ENCODE assay signal across 2 mouse cellular contexts in the genomic region with DNA sequence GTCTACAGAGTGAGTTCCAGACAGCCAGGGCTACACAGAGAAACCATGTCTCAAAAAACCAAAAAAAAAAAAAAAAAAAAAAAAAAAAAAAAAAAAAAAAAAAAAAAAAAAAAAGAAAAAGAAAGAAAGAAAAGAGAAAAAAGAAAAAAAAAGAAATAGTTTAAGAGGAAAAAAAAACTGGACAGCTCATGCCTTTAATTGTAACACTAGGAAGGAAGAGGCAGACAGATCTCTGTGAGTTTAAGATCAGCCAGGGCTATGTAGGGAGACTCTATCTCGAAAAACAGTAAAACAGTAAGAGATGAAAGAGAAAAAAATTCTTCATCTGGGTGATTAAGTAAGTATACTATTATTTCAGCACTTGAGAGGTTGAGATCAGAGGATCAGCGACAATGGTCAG. TPM values are rescaled to one million over a fixed set of nuclear protein-coding genes. Genes with fewer than 3 reads are reported as not detected.
DNase-seq lines count a peak whose midpoint lies in the region; TF ChIP-seq lines count a peak whose summit lies in the region.
"Not testable (repeated sequence)": the region's sequence is repeated elsewhere in the genome, so short reads cannot be mapped to it uniquely, and the experiment has no call there.

No protein-coding gene starts in this region.

- dilution Hi-C loops in CH12.LX (cut with MboI; ENCODE audit: extremely low pct_ligation_motif_present, extremely low pct_unique_long_range_greater_than_20kb, low sequenced_read_pairs) = not testable (repeated sequence)

- H3K27ac ChIP-seq in CH12.LX (ENCODE audit: insufficient read depth, low read depth); ES-E14 (ENCODE audit: insufficient read depth, low read depth, low read length, poor library complexity, severe bottlenecking): not testable (repeated sequence)

- DNase-seq in CH12.LX (ENCODE audit: extremely low read depth); ES-E14 (ENCODE audit: low read depth, low spot score): not testable (repeated sequence)

- not testable (repeated sequence) for H3K27me3 ChIP-seq in CH12.LX (replicated peaks)

- H3K4me2 ChIP-seq in CH12.LX (ENCODE audit: insufficient read depth, low read depth, poor library complexity, severe bottlenecking) = not testable (repeated sequence)

- H3K9me3 ChIP-seq in CH12.LX (replicated peaks; ENCODE audit: low read length); ES-E14 (ENCODE audit: control insufficient read depth, insufficient read depth, low read depth, low read length): not testable (repeated sequence)

- not testable (repeated sequence) for TF ChIP-seq CTCF in CH12.LX (conservative IDR thresholded peaks at IDR 0.05 in 1 of 2, IDR thresholded peaks at IDR 0.05 in 1 of 2; ENCODE audit: low read depth in 2 of 2, low read length in 2 of 2)

- not testable (repeated sequence) for H3K79me2 ChIP-seq in CH12.LX (replicated peaks; ENCODE audit: control insufficient read depth, extremely low read depth, insufficient read depth, poor library complexity, severe bottlenecking)

- not testable (repeated sequence) for TF ChIP-seq RAD21 in CH12.LX (IDR thresholded peaks at IDR 0.05; ENCODE audit: low read depth, low read length)

- TF ChIP-seq EP300 in CH12.LX (IDR thresholded peaks at IDR 0.05; ENCODE audit: low read length) = not testable (repeated sequence)

- not testable (repeated sequence) for H3K9ac ChIP-seq in CH12.LX (ENCODE audit: insufficient read depth, low read depth); ES-E14 (ENCODE audit: insufficient read depth, low read depth, low read length, poor library complexity, severe bottlenecking)

- in situ Hi-C loops in CH12.LX (cut with MboI; ENCODE audit: low pct_ligation_motif_present, low pct_unique_long_range_greater_than_20kb, low sequenced_read_pairs); ES-E14 (cut with MboI; ENCODE audit: low sequenced_read_pairs in 2 of 2, unreplicated experiment in 2 of 2): not testable (repeated sequence)

- H3K36me3 ChIP-seq in CH12.LX (replicated peaks in 1 of 2; ENCODE audit: control insufficient read depth in 1 of 2, insufficient read depth in 1 of 2, low read length in 1 of 2); ES-E14 (ENCODE audit: control insufficient read depth, insufficient read depth, low read length, poor library complexity, severe bottlenecking): not testable (repeated sequence)

- not testable (repeated sequence) for H3K4me1 ChIP-seq in CH12.LX (ENCODE audit: control insufficient read depth in 1 of 2, insufficient read depth in 2 of 2); ES-E14 (ENCODE audit: control insufficient read depth in 2 of 2, insufficient read depth in 2 of 2, low read length in 2 of 2, poor library complexity in 1 of 2)

- not testable (repeated sequence) for TF ChIP-seq POLR2A in CH12.LX (IDR thresholded peaks at IDR 0.05; ENCODE audit: low read depth, low read length)

- H3K4me3 ChIP-seq in CH12.LX (replicated peaks in 1 of 3; ENCODE audit: low read depth in 2 of 3, low read length in 2 of 3, poor library complexity in 1 of 3); ES-E14 (ENCODE audit: insufficient read depth in 1 of 2, low read depth in 1 of 2, low read length in 2 of 2, poor library complexity in 1 of 2, severe bottlenecking in 1 of 2): not testable (repeated sequence)

TF ChIP-seq in CH12.LX, 34 proteins besides CTCF, POLR2A, EP300 and RAD21:
- TF ChIP-seq ZNF384 (IDR thresholded peaks at IDR 0.05; ENCODE audit: low read depth, low read length) = peak; percentile 55

TF ChIP-seq in ES-E14, 5 proteins besides CTCF, POLR2A, EP300 and RAD21:
- peak; percentile 92 for TF ChIP-seq ZNF384 (IDR thresholded peaks at IDR 0.05; ENCODE audit: low read depth, low read length)
TF ChIP-seq in ES-E14: peak in this region for 1; not testable (repeated sequence) for 4.

RNA-seq across cellular contexts. Expression of gene Mat2a, which starts 12.4 kb away (rescaled TPM):
- total RNA-seq in CH12.LX (2012; rRNA removed) = 166 and 274 TPM in 2 replicates
- 218 and 232 TPM in 2 replicates for total RNA-seq in CH12.LX (2014; rRNA removed)
- 429 and 456 TPM in 2 replicates for polyA plus RNA-seq in CH12.LX (2012; ENCODE audit: insufficient read length, low read depth)
- 407 and 469 TPM in 2 replicates for total RNA-seq in ES-E14 (2012; rRNA removed)

RNA-seq across cellular contexts. Expression of gene Ggcx, which starts 37.7 kb away (rescaled TPM):
- total RNA-seq in CH12.LX (2012; rRNA removed) (6.6 and 6.7 TPM in 2 replicates), CH12.LX (2014; rRNA removed) (6.5 and 7.8 TPM in 2 replicates), ES-E14 (2012; rRNA removed) (22.6 and 25.2 TPM in 2 replicates)
- 4.7 and 5.2 TPM in 2 replicates for polyA plus RNA-seq in CH12.LX (2012; ENCODE audit: insufficient read length, low read depth)
